Mouse (Mus musculus) hindbrain, embryonic 11.5 days (tissue): Measurements from ENCODE around the gene Ggcx. TPM values are rescaled to one million over a fixed set of nuclear protein-coding genes. Genes with fewer than 3 reads are reported as not detected.

ENCODE experiments used
- ATAC-seq: fragments of 200-750 bp; cut with Nextera tagmentation; 2 replicates; pipeline ENCODE4 v1.8.0; 2017; ENCODE audit warnings: mild to moderate bottlenecking, moderate TSS enrichment, moderate library complexity; ENCODE audit not compliant: low FRiP score
- DNase-seq: peaks from one replicate; pipeline ENCODE4 v3.0.0-alpha.2; 2015; ENCODE audit warnings: low spot score
- H3K27ac ChIP-seq: fragments of 300-500 bp; sonication (generic); 2 replicates; pipeline ENCODE4 v1.5.1; 2014; ENCODE audit warnings: mild to moderate bottlenecking, low read depth, low read length
- H3K27me3 ChIP-seq: fragments of 300-500 bp; sonication (generic); 2 replicates; pipeline ENCODE4 v1.6.1; 2014; ENCODE audit warnings: mild to moderate bottlenecking, low read length, moderate library complexity, mixed read lengths; ENCODE audit not compliant: control insufficient read depth, insufficient read depth
- H3K36me3 ChIP-seq: fragments of 300-500 bp; sonication (generic); 2 replicates; pipeline ENCODE4 v1.6.1; 2014; ENCODE audit warnings: mild to moderate bottlenecking, low read length, moderate library complexity, mixed read lengths; ENCODE audit not compliant: control insufficient read depth, insufficient read depth
- H3K4me1 ChIP-seq: fragments of 300-500 bp; sonication (generic); replicated peaks from 2 replicates; pipeline ENCODE4 v1.6.1; 2014; ENCODE audit warnings: low read length, mixed read lengths; ENCODE audit not compliant: control insufficient read depth, insufficient read depth
- H3K4me2 ChIP-seq: fragments of 300-500 bp; sonication (generic); replicated peaks from 2 replicates; pipeline ENCODE4 v1.6.1; 2014; ENCODE audit warnings: mild to moderate bottlenecking, low read depth, low read length
- H3K4me3 ChIP-seq: fragments of 300-500 bp; sonication (generic); 2 replicates; pipeline ENCODE4 v1.5.1; 2014; ENCODE audit warnings: low read depth, low read length
- H3K9ac ChIP-seq: fragments of 300-500 bp; sonication (generic); 2 replicates; pipeline ENCODE4 v1.6.1; 2014; ENCODE audit warnings: low read depth, low read length
- H3K9me3 ChIP-seq: fragments of 300-500 bp; sonication (generic); 2 replicates; pipeline ENCODE4 v1.6.1; 2016; ENCODE audit warnings: low read length; ENCODE audit not compliant: control insufficient read depth
- WGBS: fragments of 180-500 bp; shearing (Covaris S2); extraction: QIAGEN DNeasy Blood & Tissue Kit; methylation state at CpG from one replicate; pipeline ENCODE4 v1.1.7; 2014; 5-methylcytosine and 5-hydroxymethylcytosine counted together
- polyA plus RNA-seq: library from polyadenylated mRNA; unstranded; fragments of >200 nt; fragmentation: Nextera tagmentation; extraction: Ambion mirVana; gene quantifications from 2 replicates; pipeline ENCODE4 v1.2.1, GENCODE M21; 2014

Ggcx gene
- polyA plus RNA-seq, 1 experiment from 2014 or later: 13.1 TPM

DNA sequence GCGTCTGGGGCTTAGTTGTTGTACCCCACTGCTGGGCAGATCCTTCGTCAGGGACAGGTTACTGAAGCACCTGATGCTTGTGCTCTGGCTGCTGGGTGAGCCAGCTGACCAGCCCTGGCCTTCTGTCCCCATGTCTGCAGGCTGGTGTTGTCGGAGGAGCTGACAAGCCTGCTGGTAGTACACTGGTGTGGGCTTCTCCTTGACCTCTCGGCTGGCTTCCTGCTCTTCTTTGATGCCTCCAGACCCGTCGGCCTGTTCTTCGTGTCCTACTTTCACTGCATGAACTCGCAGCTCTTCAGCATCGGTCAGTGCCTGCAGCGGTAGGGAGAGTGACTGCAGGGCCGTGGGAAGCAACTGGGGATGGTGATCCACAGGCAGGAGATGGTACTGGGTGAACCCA lies 11.5 kb downstream of the Ggcx start:
- Histone ChIP-seq H3K9ac (no peak overlapping the region), H3K27me3 (no peaks in the 10 kb centered on the region), H3K9me3 (no peaks in the 10 kb centered on the region), H3K4me3 (no peak overlapping the region), H3K27ac (no peak overlapping the region), H3K36me3 (0 out of 2 replicates have a peak, but pooled peaks cover 4% of the 10 kb centered on the region), H3K4me1 (no peaks in the 10 kb centered on the region), H3K4me2 (no peak overlapping the region)
- no peak for DNase-seq
- ATAC-seq: no peak
- 93% methylated on average over 11 of the region's 11 CpGs for WGBS

DNA sequence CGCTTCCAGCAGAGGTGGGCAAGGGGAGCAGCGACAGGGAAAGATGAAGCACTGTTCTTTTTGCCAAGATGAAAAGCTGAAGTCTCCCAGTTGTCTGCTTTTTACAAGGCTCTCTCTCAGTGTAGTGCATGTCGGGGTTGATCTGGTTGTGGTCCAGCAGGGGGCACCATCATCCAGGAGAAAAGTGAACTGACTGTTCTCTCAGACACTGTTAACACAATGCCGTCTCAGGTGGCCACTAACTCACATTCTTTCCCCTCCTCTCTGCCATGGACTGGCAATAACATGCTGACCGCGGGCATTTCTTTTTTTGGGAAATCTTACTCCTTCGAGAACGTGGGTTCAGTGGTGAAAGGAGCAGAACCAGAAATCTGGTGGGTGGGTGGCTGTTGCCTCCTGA lies 13.9 kb downstream of the Ggcx start:
- Histone ChIP-seq H3K9ac (peak overlapping the region; percentile 2; the same call in 1 of the 2 replicates), H3K4me2 (no peak overlapping the region), H3K4me1 (no peaks in the 10 kb centered on the region), H3K9me3 (no peaks in the 10 kb centered on the region), H3K27me3 (no peaks in the 10 kb centered on the region), H3K27ac (no peak overlapping the region), H3K4me3 (no peak overlapping the region), H3K36me3 (peaks cover 4% of the 10 kb centered on the region; the same call in 1 of the 2 replicates)
- WGBS: 30% methylated on average over 8 of the region's 8 CpGs
- ATAC-seq: peak; percentile 84
- DNase-seq: peak; percentile 86

DNA sequence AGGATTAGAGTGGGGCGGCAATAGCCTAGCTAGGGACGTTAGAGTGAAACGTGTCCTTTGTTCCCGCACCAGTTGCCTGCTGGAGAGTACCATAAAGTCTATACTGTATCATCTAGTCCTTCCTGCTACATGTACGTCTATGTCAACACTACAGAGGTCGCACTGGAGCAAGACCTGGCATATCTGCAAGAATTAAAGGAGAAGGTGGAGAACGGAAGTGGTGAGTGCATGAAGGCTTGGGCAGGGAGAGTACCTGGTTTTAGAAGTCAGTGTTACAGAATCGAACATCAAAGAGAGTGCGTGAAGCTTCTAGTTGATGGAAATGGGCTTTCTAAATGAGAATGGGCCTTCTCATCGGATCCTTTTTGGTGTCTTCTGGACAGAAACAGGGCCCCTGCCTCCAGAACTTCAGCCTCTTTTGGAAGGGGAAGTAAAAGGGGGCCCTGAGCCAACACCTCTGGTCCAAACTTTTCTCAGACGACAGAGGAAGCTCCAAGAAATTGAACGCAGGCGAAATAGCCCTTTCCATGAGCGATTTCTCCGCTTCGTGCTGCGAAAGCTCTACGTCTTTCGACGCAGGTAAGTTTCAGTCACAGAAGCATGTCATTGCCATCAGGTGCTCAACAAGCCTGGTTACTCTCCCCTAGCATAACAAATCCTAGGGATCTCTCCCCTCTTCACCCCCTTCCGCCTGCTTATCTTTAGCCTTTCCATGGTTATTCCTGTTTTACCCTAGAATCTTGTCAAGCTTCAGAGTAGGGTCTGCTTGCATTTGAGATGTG lies 15.1 kb downstream of the Ggcx start:
- Histone ChIP-seq H3K4me2 (no peak overlapping the region), H3K4me1 (no peaks in the 10 kb centered on the region), H3K27ac (no peak overlapping the region), H3K36me3 (peaks cover 4% of the 10 kb centered on the region; the same call in 1 of the 2 replicates), H3K9me3 (no peaks in the 10 kb centered on the region), H3K4me3 (no peak overlapping the region), H3K27me3 (no peaks in the 10 kb centered on the region), H3K9ac (no peak overlapping the region)
- ATAC-seq (no peak), DNase-seq (no peak)
- 91% methylated on average over 21 of the region's 21 CpGs for WGBS

DNA sequence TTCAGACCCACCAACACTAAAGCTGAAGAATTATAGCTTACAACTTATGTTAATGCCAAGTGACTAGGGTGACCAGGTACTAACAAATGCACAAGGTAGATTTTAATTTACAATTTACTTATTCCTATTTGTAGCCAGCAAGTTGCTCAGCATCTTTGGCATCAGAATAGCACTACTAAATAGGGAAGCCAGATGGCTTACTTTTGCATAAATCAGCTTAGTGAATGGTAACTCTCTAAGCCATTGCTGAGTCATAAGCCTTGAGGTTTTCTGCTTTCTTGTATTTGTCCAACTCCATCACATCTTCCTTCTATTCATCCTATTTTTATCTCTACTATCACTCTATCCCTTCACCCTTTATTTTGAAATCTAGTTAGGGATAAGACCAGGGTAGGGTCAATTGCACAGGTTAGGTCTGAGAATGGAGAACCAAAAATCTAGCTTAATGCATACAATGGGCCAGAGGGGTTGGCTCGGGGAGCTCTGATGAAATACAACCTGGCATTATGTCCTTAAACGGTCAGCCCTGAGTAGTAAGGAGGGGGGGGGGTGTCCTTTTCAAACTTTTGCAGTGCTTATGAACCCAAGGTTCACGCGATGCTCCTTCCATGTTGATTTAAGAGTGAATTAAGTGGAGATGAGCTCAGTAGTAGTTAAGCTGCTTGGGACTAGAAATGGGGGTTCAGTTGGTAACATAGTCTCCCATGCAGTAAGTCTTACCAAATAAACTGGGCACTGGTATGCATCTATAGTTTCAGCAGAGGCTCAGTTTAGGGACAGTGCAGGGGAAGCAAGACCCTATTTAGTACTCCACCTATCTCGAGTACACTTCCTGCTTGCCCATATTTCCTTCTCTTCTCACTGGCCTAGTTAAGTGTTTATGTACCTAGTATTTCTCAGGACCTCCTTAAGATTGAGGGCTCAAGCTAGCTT lies 17.1 kb downstream of the Ggcx start:
- ATAC-seq (peak; percentile 33; the same call in 1 of the 2 replicates), DNase-seq (no peak)

GRCm38 (mm10) chr6:72432153-72432552 lies 18.0 kb downstream of the Ggcx start:
- Histone ChIP-seq H3K9ac (no peak overlapping the region), H3K4me2 (no peak overlapping the region), H3K27me3 (no peaks in the 10 kb centered on the region), H3K36me3 (peaks cover 15% of the 10 kb centered on the region), H3K27ac (no peak overlapping the region), H3K4me3 (no peak overlapping the region), H3K9me3 (no peaks in the 10 kb centered on the region), H3K4me1 (no peaks in the 10 kb centered on the region)
- ATAC-seq: no peak
- DNase-seq: no peak
- 82% methylated on average over 2 of the region's 2 CpGs for WGBS

More for the DNA sequence above, 17.1 kb downstream of the Ggcx start:
- no peak overlapping the region for H3K4me2 ChIP-seq
- no peaks in the 10 kb centered on the region for H3K4me1 ChIP-seq
- WGBS: 38% methylated on average over 5 of the region's 5 CpGs
- peaks cover 10% of the 10 kb centered on the region for H3K36me3 ChIP-seq
- H3K4me3 ChIP-seq: no peak overlapping the region
- no peak overlapping the region for H3K9ac ChIP-seq
- H3K9me3 ChIP-seq: no peaks in the 10 kb centered on the region
- H3K27ac ChIP-seq: no peak overlapping the region
- H3K27me3 ChIP-seq: no peaks in the 10 kb centered on the region

GRCm38 (mm10) chr6:72438226-72438625 lies 24.1 kb downstream of the Ggcx start:
- WGBS: 6% methylated on average over 5 of the region's 5 CpGs
- Histone ChIP-seq H3K36me3 (peaks cover 13% of the 10 kb centered on the region), H3K9me3 (no peaks in the 10 kb centered on the region), H3K27me3 (no peaks in the 10 kb centered on the region), H3K27ac (no peak overlapping the region), H3K4me1 (0 out of 2 replicates have a peak, but pooled peaks cover 3% of the 10 kb centered on the region), H3K4me2 (peak overlapping the region; percentile 62), H3K9ac (peak overlapping the region; percentile 100), H3K4me3 (peak overlapping the region; percentile 97)
- ATAC-seq (no peak), DNase-seq (peak; percentile 25)

DNA sequence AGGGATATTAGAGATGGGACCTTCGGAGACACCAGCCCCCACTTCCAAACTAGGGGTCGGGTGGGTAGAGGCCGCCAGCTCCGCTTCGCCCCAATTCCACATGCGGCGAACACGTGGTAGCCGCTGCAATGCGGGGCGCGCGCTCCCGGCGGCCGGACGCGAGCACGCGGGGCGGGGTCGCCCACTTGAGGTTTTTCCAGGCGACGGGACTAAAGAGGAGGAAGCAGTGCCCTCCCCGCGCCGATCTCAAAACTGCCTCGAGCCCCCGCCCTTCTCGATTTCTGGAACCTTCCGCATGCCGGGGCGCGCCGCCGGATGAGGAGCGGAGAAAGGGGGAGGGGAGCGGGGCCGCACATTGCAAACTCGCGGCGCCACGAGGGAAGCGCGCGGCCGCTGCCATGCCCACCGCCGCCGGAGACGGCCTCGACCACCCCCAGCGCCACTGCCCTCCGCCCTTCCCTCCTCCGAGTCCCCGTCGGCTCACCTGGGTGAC lies 24.8 kb downstream of the Ggcx start:
- under 1% methylated on average over 45 of the region's 57 CpGs for WGBS
- peak; percentile 23 for ATAC-seq

DNA sequence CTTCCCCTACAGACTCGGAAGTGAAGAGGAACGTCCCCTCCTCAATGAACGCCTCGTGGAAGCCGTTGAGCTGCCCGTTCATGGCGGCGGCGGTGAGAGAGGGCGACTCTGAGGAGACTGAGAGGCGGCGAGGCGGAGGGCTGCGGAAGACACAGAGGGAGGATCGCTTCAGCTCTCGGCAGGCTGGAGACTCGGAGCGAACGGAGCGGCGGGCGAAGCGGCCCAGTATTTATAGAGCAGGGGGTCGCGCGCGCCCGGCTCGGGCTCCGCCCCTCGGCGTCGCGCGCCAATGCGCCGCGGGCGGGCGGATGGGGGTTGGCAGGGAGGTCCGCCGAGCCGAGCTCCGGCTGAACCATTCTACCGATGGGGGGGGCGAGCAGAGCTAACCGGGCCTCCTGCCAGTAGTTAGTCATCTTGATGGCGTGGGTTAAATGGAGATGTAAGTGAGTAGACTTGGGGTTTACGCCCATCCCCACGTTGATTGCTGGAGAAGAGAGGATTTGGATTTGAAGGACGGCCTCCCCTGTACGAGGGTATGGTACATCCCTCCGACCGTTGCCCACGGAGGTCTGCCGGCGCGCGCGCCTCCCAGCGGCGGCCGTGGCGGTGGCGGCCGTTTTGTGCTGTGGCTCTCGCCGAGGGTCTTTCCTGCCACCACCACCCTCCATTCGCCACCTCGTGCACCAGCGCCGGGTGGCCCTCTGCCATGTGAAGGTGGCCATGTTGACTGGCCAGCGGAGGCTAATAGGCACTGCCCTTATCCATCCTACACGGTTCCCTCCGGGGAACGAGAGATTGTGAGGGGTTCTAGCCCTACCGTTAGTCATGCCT lies 25.5 kb downstream of the Ggcx start, which contains the start of gene Mat2a:
Mat2a (minus strand) TSS at position 204 of the 831 bp plus-strand sequence.
- Histone ChIP-seq H3K4me1 (0 out of 2 replicates have a peak, but pooled peaks cover 3% of the 10 kb centered on the region), H3K27ac (peak within 1 kb of the TSS; percentile 97), H3K36me3 (peaks cover 13% of the 10 kb centered on the region), H3K4me3 (peak within 1 kb of the TSS; percentile 97), H3K9ac (peak within 1 kb of the TSS; percentile 100), H3K9me3 (no peaks in the 10 kb centered on the region), H3K27me3 (no peaks in the 10 kb centered on the region), H3K4me2 (peak within 1 kb of the TSS; percentile 62)
- under 1% methylated on average over 75 of the region's 77 CpGs for WGBS
- ATAC-seq (peak; percentile 91), DNase-seq (peak; percentile 96)

More for the DNA sequence above, 24.8 kb downstream of the Ggcx start:
- Histone ChIP-seq H3K9me3 (no peaks in the 10 kb centered on the region), H3K9ac (peak overlapping the region; percentile 100), H3K4me1 (0 out of 2 replicates have a peak, but pooled peaks cover 3% of the 10 kb centered on the region), H3K27me3 (no peaks in the 10 kb centered on the region), H3K36me3 (peaks cover 13% of the 10 kb centered on the region), H3K27ac (peak overlapping the region; percentile 97), H3K4me3 (peak overlapping the region; percentile 97), H3K4me2 (peak overlapping the region; percentile 62)
- DNase-seq: peak; percentile 84
